Mouse (Mus musculus) heart, embryonic 15.5 days (tissue): Measurements from ENCODE around the gene March5. TPM values are rescaled to one million over a fixed set of nuclear protein-coding genes. Genes with fewer than 3 reads are reported as not detected.
A peak's percentile ranks its signal among the peaks of the same experiment; 100 is the strongest.
"Not testable (repeated sequence)": the region's sequence is repeated elsewhere in the genome, so short reads cannot be mapped to it uniquely, and the experiment has no call there.

Experiments
- ATAC-seq: fragments of 200-750 bp; cut with Nextera tagmentation; replicated peaks from 2 replicates; pipeline ENCODE4 v1.8.0; 2017; ENCODE audit warnings: low read depth, moderate TSS enrichment; ENCODE audit not compliant: insufficient number of reproducible peaks, insufficient read depth, low FRiP score
- H3K27ac ChIP-seq: fragments of 300-500 bp; sonication (generic); 2 replicates; pipeline ENCODE4 v1.5.1; 2015; ENCODE audit warnings: mild to moderate bottlenecking, inconsistent platforms
- H3K27me3 ChIP-seq: fragments of 300-500 bp; sonication (generic); 2 replicates; pipeline ENCODE4 v1.6.1; 2015; ENCODE audit warnings: inconsistent platforms
- H3K36me3 ChIP-seq: fragments of 300-500 bp; sonication (generic); 2 replicates; pipeline ENCODE4 v1.6.1; 2015; ENCODE audit warnings: mild to moderate bottlenecking, inconsistent platforms
- H3K4me1 ChIP-seq: fragments of 300-500 bp; sonication (generic); replicated peaks from 2 replicates; pipeline ENCODE4 v1.6.1; 2015; ENCODE audit warnings: inconsistent platforms
- H3K4me2 ChIP-seq: fragments of 300-500 bp; sonication (generic); 2 replicates; pipeline ENCODE4 v1.6.1; 2015; ENCODE audit warnings: inconsistent platforms, mild to moderate bottlenecking, moderate library complexity
- H3K4me3 ChIP-seq: fragments of 300-500 bp; sonication (generic); 2 replicates; pipeline ENCODE4 v1.5.1; 2015; ENCODE audit warnings: mild to moderate bottlenecking, inconsistent platforms
- H3K9ac ChIP-seq: fragments of 300-500 bp; sonication (generic); 2 replicates; pipeline ENCODE4 v1.6.1; 2015; ENCODE audit warnings: mild to moderate bottlenecking, inconsistent platforms
- H3K9me3 ChIP-seq: fragments of 300-500 bp; sonication (generic); replicated peaks from 2 replicates; pipeline ENCODE4 v1.6.1; 2016; ENCODE audit warnings: inconsistent platforms
- WGBS: fragments of 180-500 bp; shearing (Covaris S2); methylation state at CpG from one replicate; pipeline ENCODE4 v1.1.7; 2015; ENCODE audit warnings: mixed read lengths; 5-methylcytosine and 5-hydroxymethylcytosine counted together
- polyA plus RNA-seq: library from polyadenylated mRNA; unstranded; fragments of >200 nt; fragmentation: Nextera tagmentation; extraction: Ambion mirVana; gene quantifications from 2 replicates; pipeline ENCODE4 v1.2.1, GENCODE M21; 2015

March5 gene
- polyA plus RNA-seq, 1 experiment from 2014 or later, result 78.3 TPM

DNA sequence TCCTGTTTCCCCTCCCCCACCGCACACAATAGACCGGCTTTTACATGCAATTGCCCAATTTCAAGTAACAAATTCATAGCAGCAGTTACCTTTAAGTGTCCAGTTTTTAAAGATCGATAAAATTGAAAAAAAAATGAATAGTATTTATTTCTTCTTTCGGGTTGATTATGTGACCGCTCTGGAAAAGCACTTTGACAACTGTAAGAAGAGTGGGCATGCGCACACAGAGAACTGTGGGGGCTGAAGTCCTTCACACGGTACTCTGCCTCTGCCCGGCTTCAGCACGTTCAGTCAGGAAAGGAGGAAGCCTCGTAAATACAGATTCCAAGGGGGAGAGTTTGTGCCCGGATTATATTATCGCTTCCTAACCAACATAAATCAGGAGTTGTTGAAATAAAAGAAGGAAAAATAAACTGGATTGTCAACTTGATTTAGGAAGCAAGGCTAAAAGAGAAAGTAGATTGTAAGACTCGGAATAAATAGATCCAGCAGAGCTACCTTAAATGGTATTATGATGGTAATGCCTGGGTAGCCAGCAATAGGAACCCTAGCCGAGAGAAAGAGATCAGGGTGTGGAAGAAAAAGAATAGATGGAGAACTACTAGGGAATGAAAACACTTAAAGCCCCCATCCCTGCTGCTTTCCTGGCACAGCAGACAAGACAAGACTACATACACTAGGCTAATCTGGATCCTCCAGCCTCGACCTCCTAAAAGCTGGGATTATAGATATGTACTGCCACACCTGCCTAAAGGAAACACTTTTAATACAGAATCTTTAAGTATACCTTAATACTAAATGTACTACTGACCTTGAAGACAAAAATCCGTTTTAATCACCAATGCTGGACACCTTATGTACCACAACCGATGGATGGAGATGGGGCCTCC is 29.3 kb upstream of the March5 start:
- Histone ChIP-seq H3K9ac (peak overlapping the region; percentile 36), H3K36me3 (no peaks in the 10 kb centered on the region), H3K27ac (peak overlapping the region; percentile 65), H3K4me2 (peak overlapping the region; percentile 58), H3K27me3 (no peaks in the 10 kb centered on the region; the same call in 1 of the 2 replicates), H3K4me1 (peaks cover 11% of the 10 kb centered on the region), H3K4me3 (peak overlapping the region; percentile 48), H3K9me3 (no peaks in the 10 kb centered on the region)
- WGBS, result 11% methylated on average over 17 of the region's 17 CpGs
- ATAC-seq, result peak; percentile 68; the same call in 1 of the 2 replicates

DNA sequence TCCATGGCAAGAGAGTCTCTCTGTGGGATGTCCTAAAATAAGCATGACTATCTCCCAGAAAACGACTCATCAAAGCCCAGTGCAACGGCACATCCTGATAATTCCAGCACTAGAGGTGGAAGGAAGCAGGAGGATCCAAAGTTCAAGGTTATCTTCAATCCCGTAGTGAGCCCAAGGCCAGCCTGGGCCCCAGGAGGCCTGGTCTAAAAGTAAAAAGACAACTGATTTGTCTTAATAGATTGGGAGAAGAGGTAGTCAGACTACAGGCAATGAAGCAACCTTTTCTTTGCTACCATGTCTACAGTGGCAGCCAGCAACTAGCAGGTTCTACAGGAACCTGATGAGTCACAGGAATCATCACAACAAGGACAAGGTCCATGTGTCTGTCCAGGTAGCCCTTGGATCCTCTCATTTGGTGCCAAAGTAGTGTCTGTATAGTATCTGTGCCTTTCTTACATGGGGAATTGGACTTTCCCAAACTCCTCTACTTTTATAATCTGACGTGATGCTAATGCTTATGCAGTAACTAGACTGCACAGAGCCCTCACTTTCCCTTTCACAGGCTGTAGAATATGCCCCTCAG is 18.9 kb upstream of the March5 start:
- Histone ChIP-seq H3K9me3 (no peaks in the 10 kb centered on the region), H3K4me1 (peaks cover 11% of the 10 kb centered on the region; the same call in 1 of the 2 replicates), H3K27ac (no peak overlapping the region), H3K27me3 (no peaks in the 10 kb centered on the region), H3K4me3 (no peak overlapping the region), H3K36me3 (no peaks in the 10 kb centered on the region), H3K9ac (no peak overlapping the region), H3K4me2 (no peak overlapping the region)
- no peak for ATAC-seq
- WGBS, result 46% methylated on average over 4 of the region's 4 CpGs

DNA sequence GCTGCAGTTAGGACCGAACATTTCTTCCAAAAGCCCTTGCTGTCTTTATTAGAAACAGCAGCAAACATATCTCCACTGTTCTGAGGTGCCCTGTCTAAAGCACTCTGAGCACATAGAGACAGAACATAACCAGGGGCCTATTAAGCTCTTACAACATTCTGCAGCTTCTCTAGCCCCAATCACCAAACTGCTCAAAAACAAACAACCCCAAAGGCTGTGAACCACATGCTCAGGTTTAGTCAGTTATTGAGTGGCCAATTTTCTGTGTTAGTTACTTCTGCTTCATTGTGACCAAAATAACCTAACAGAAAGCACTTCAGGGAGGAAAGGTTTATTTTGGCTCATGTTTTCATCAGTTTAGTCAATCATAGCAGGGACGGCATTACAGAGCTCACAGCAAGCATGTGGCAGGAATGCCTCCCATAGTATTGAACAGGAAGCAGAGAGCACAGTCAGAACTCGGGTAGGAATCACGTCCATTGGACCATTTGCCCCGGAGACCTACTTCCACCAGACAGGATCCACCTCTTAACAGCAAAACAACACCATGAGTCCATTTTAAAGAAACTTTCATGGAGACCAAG is 14.8 kb upstream of the March5 start:
- H3K4me2 ChIP-seq, result no peak overlapping the region
- no peaks in the 10 kb centered on the region for H3K9me3 ChIP-seq
- H3K27ac ChIP-seq, result peak overlapping the region; percentile 54
- 48% methylated on average over 5 of the region's 5 CpGs for WGBS
- no peaks in the 10 kb centered on the region for H3K36me3 ChIP-seq
- no peak overlapping the region for H3K9ac ChIP-seq
- H3K4me3 ChIP-seq, result no peak overlapping the region
- no peaks in the 10 kb centered on the region for H3K27me3 ChIP-seq
- peaks cover 11% of the 10 kb centered on the region; the same call in 1 of the 2 replicates for H3K4me1 ChIP-seq
- no peak for ATAC-seq

DNA sequence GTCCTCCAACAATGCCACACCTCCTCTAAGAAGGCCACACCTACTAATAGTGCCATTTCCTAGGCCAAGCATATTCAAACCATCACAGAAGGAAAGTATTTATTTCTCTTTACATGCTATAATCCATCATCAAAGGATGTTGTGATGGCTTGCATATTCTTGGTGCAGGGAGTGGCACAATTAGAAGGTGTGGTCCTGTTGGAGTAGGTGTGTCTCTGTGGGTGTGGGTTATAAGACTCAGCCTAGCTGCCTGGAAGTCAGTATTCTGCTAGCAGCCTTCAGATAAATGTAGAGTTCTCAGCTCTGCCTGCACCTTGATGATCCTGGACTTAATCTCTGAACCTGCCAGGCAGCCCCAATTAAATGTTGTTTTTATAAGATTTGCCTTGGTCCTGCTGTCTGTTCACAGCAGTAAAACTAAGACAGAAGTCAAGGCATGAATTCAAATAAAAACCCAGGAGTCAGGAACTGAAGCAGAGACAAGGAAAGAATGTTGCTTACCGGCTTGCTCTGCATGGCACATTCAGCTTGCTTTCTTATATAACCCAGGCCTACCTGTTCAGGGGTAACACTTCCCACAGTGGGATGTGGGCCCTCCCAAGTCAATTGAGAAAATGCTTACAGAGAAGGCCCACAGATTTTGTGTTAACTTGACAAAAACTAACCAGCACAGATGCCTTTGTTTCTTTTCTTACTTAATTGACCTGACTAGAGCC is 9.0 kb upstream of the March5 start:
- WGBS, result 56% methylated on average over 1 of the region's 1 CpGs
- H3K9me3 ChIP-seq, result no peaks in the 10 kb centered on the region

DNA sequence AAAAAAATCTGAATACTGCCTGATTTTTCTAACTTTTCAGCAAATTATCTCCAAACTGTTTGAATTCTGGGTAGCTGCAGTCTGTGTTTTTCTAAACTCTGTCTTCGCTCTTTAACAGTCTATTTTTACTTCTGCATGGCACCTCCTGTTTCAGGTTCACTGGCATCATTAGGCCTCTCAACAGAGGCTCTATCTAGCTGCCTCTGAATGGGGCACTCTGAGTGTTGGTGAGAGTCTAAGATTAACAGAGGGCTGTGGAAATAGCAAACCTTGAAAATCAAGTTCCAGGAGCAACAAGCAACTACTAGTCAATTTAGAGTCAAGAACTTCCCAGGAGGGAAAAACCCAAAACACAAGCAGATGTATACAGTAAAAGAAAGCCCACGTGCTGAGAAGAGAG is 7.5 kb upstream of the March5 start:
- Histone ChIP-seq H3K27ac (peak overlapping the region; percentile 60), H3K9me3 (no peaks in the 10 kb centered on the region), H3K36me3 (no peaks in the 10 kb centered on the region), H3K4me2 (0 out of 2 replicates have a peak overlapping the region, but pooled peaks have one; percentile 15), H3K4me3 (no peak overlapping the region), H3K4me1 (no peaks in the 10 kb centered on the region; the same call in 1 of the 2 replicates), H3K9ac (no peak overlapping the region), H3K27me3 (no peaks in the 10 kb centered on the region)
- 55% methylated on average over 2 of the region's 2 CpGs for WGBS
- ATAC-seq, result no peak

More for the DNA sequence above, 9.0 kb upstream of the March5 start:
- H3K27ac ChIP-seq, result no peak overlapping the region
- no peak overlapping the region for H3K4me3 ChIP-seq
- H3K4me1 ChIP-seq, result no peaks in the 10 kb centered on the region; the same call in 1 of the 2 replicates
- H3K27me3 ChIP-seq, result no peaks in the 10 kb centered on the region
- H3K9ac ChIP-seq, result no peak overlapping the region
- no peak for ATAC-seq
- no peak overlapping the region for H3K4me2 ChIP-seq
- H3K36me3 ChIP-seq, result no peaks in the 10 kb centered on the region

DNA sequence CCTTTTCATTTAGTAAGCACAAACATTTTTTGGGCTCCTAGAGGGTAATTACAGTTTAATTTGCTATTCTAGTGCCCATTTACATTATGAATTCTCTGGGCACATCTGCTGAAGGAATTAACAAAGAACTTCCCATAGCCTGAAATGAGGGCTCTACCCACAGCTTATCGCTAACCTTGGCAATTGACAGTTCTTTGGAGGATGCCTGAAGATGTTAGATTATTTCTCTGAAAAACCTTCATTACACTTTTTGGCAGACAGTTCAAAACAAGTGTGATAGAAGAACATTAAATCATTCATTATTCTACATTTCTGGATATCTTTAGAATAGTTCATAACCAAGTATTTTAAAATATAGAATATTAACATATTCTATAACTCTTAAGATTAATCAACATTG is 4.0 kb upstream of the March5 start:
- Histone ChIP-seq H3K27ac (no peak overlapping the region), H3K4me2 (no peak overlapping the region), H3K36me3 (no peaks in the 10 kb centered on the region), H3K4me3 (no peak overlapping the region), H3K9me3 (no peaks in the 10 kb centered on the region), H3K4me1 (peaks cover 7% of the 10 kb centered on the region), H3K9ac (no peak overlapping the region), H3K27me3 (no peaks in the 10 kb centered on the region)
- WGBS, result 93% methylated on average over 1 of the region's 1 CpGs
- no peak for ATAC-seq

DNA sequence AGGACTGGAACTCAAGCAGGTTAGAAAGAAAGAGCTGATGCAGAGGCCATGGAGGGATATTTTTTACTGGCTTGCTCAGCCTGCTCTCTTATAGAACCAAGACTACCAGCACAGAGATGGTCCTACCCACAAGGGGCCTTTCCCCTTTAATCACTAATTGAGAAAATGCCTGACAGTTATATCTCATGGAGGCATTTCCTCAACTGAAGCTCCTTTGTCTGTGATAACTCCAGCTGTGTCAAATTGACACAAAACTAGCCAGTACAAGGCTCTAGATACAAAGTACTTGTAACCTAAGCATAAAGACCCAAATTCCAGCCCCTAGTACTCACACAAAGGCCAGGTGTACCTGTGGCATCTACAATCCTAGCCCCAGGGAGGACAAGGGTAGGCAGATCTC is 2.2 kb upstream of the March5 start:
- not testable (repeated sequence) for ATAC-seq, H3K4me2 ChIP-seq, H3K9ac ChIP-seq, H3K9me3 ChIP-seq, H3K27me3 ChIP-seq, H3K27ac ChIP-seq, H3K36me3 ChIP-seq, H3K4me3 ChIP-seq
- H3K4me1 ChIP-seq, result peaks cover 20% of the 10 kb centered on the region

DNA sequence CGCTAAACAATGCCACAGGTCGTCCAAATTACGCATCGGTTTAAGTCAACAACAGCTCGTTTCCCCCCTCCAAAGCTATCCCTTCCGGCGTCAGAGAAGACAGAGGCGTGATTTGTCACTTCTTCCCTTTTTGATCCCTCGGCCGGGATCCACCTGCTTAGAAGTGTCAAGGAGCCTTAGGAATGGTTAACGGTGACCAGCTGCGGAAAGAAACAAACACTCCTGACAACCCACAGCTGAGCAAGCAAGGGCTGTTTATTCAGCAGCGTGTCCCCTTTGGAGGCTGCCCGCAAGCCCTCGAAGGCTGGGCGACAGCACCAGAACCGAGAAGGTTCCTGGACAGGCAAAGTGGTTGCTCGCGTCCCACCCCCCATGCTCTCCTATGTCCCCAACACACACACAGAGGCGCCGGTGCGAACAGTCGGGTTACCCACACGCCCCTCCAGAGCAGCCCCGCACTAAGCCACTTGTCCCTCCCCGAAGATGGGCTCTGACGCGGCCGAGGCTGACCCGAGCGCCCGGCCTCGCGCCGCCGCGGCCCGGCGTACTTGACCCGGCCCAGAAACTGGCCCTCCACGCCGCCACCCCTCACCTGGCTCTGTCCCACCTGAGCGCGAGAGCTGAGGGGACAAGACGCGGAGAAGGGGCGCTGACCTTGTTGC is 571 bp upstream of the March5 start:
- WGBS, result under 1% methylated on average over 47 of the region's 47 CpGs
- peak overlapping the region; percentile 91 for H3K27ac ChIP-seq
- ATAC-seq, result peak; percentile 74

DNA sequence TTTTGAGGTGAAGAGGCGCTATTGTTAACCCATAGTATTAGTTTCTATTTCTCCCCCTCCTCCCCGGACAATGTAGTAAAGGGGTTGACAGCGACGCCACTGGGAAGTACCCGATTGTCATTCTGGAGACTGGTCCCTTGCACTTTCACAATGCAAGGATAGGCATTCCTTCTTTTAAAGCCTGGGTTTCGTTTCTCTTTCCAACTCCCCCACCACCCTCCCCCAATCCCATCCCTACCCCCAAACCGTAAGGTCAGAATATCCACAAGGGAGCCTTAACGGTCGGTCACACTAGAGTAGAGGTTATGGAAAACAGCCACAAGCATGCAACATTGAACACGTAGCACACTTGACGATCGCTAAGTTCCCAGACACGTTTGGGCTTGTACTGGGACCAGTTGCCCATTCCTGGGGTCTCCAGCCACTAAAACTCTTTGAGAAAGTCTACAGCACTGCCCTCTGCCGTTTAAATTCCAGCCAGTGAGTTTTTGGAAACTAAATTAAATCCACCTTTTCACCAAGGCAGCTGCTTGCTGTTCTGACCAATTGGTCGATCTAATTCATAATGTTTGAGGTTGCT is 923 bp downstream of the March5 start, which contains the start of gene Cpeb3:
TSS of gene Cpeb3 (minus strand) at position 426 of the 580 bp plus-strand sequence.
- WGBS, result under 1% methylated on average over 15 of the region's 15 CpGs
- H3K27me3 ChIP-seq, result no peaks in the 10 kb centered on the region
- H3K9ac ChIP-seq, result peak within 1 kb of the TSS; percentile 97
- H3K4me1 ChIP-seq, result peaks cover 20% of the 10 kb centered on the region
- H3K36me3 ChIP-seq, result peaks cover 23% of the 10 kb centered on the region
- no peak for ATAC-seq
- H3K27ac ChIP-seq, result peak within 1 kb of the TSS; percentile 91
- H3K4me2 ChIP-seq, result peak within 1 kb of the TSS; percentile 91
- no peaks in the 10 kb centered on the region for H3K9me3 ChIP-seq
- peak within 1 kb of the TSS; percentile 94 for H3K4me3 ChIP-seq

More for the DNA sequence above, 571 bp upstream of the March5 start:
- peaks cover 20% of the 10 kb centered on the region for H3K4me1 ChIP-seq
- H3K9ac ChIP-seq, result peak overlapping the region; percentile 97
- peak overlapping the region; percentile 91 for H3K4me2 ChIP-seq
- H3K4me3 ChIP-seq, result peak overlapping the region; percentile 94
- no peaks in the 10 kb centered on the region for H3K9me3 ChIP-seq
- H3K36me3 ChIP-seq, result peaks cover 14% of the 10 kb centered on the region; the same call in 1 of the 2 replicates
- H3K27me3 ChIP-seq, result no peaks in the 10 kb centered on the region

DNA sequence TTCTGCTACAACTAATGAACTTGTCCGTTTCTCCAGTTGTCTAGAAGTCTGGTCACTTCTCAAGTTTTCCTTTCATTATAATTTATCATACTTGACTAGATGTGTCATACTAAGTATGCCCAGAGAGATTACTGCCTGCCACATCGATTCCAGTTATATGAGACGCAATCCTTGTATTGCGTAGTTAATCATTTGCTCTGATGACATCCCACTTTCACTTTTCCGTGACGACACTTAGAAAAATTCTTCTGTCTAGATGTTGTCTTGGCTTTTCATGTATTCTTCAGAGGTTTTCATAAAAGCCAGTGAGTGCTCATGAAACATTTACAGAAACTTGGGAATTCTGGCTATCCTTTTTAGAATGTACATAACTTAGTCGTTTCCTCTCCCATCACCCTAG is 1.6 kb downstream of the March5 start:
- Histone ChIP-seq H3K4me2 (peak overlapping the region; percentile 91), H3K4me1 (peaks cover 23% of the 10 kb centered on the region), H3K4me3 (peak overlapping the region; percentile 94), H3K27ac (peak overlapping the region; percentile 91; the same call in 1 of the 2 replicates), H3K9ac (peak overlapping the region; percentile 97; the same call in 1 of the 2 replicates), H3K9me3 (no peaks in the 10 kb centered on the region), H3K36me3 (peaks cover 23% of the 10 kb centered on the region), H3K27me3 (no peaks in the 10 kb centered on the region)
- ATAC-seq, result no peak
- 63% methylated on average over 7 of the region's 7 CpGs for WGBS
